Mouse (Mus musculus) forebrain, embryonic 16.5 days (tissue): ENCODE results near the gene Acsl5. TPM values are rescaled to one million over a fixed set of nuclear protein-coding genes. Genes with fewer than 3 reads are reported as not detected.
A peak's percentile ranks its signal among the peaks of the same experiment; 100 is the strongest.

Source experiments
- ATAC-seq: fragments of 200-750 bp; cut with Nextera tagmentation; 2 replicates; pipeline ENCODE4 v1.8.0; 2017; ENCODE audit warnings: mild to moderate bottlenecking, moderate library complexity
- H3K27ac ChIP-seq: fragments of 300-500 bp; sonication (generic); 2 replicates; pipeline ENCODE4 v1.5.1; 2014; ENCODE audit warnings: low read length, control low read depth
- H3K27me3 ChIP-seq: fragments of 300-500 bp; sonication (generic); replicated peaks from 2 replicates; pipeline ENCODE4 v1.6.1; 2014; ENCODE audit warnings: low read length; ENCODE audit not compliant: control insufficient read depth, insufficient read depth
- H3K36me3 ChIP-seq: fragments of 300-500 bp; sonication (generic); 2 replicates; pipeline ENCODE4 v1.6.1; 2014; ENCODE audit not compliant: control insufficient read depth, insufficient read depth
- H3K4me1 ChIP-seq: fragments of 300-500 bp; sonication (generic); replicated peaks from 2 replicates; pipeline ENCODE4 v1.6.1; 2014; ENCODE audit warnings: low read length; ENCODE audit not compliant: control insufficient read depth, insufficient read depth
- H3K4me2 ChIP-seq: fragments of 300-500 bp; sonication (generic); 2 replicates; pipeline ENCODE4 v1.6.1; 2014; ENCODE audit warnings: mild to moderate bottlenecking, low read length, control low read depth
- H3K4me3 ChIP-seq: fragments of 300-500 bp; sonication (generic); replicated peaks from 2 replicates; pipeline ENCODE4 v1.5.1; 2014; ENCODE audit warnings: mild to moderate bottlenecking, low read length, control low read depth
- H3K9ac ChIP-seq: fragments of 300-500 bp; sonication (generic); replicated peaks from 2 replicates; pipeline ENCODE4 v1.6.1; 2014; ENCODE audit warnings: low read depth, low read length, control low read depth
- H3K9me3 ChIP-seq: fragments of 300-500 bp; sonication (generic); 2 replicates; pipeline ENCODE4 v1.6.1; 2016; ENCODE audit warnings: low read length; ENCODE audit not compliant: control insufficient read depth
- WGBS: fragments of 180-500 bp; shearing (Covaris S2); extraction: QIAGEN DNeasy Blood & Tissue Kit; methylation state at CpG from one replicate; pipeline ENCODE4 v1.1.7; 2014; 5-methylcytosine and 5-hydroxymethylcytosine counted together
- polyA plus RNA-seq: library from polyadenylated mRNA; unstranded; fragments of >200 nt; fragmentation: Nextera tagmentation; extraction: Ambion mirVana; gene quantifications from 2 replicates; pipeline ENCODE4 v1.2.1, GENCODE M21; 2015

Gene Acsl5
- polyA plus RNA-seq, 1 experiment from 2014 or later, result 13.4 TPM

- peak overlapping the region; percentile 71 for H3K9ac ChIP-seq
- peaks cover 9% of the 10 kb centered on the region for H3K4me1 ChIP-seq
- H3K4me2 ChIP-seq, result peak overlapping the region; percentile 88
- peak overlapping the region; percentile 62 for H3K4me3 ChIP-seq
- no peaks in the 10 kb centered on the region for H3K36me3 ChIP-seq
- under 1% methylated on average over 28 of the region's 32 CpGs for WGBS
- H3K9me3 ChIP-seq, result no peaks in the 10 kb centered on the region
- peak; percentile 76 for ATAC-seq
- H3K27me3 ChIP-seq, result no peaks in the 10 kb centered on the region
- 0 out of 2 replicates have a peak overlapping the region, but pooled peaks have one; percentile 17 for H3K27ac ChIP-seq
Measured at GRCm38 (mm10) chr19:55253570-55254441, 2.1 kb downstream of the Acsl5 start.

GRCm38 (mm10) chr19:55254513-55255016, 2.8 kb downstream of the Acsl5 start:
- Histone ChIP-seq H3K4me1 (peaks cover 9% of the 10 kb centered on the region), H3K9ac (peak overlapping the region; percentile 71), H3K36me3 (no peaks in the 10 kb centered on the region), H3K27ac (no peak overlapping the region), H3K4me3 (peak overlapping the region; percentile 62), H3K9me3 (no peaks in the 10 kb centered on the region), H3K27me3 (no peaks in the 10 kb centered on the region), H3K4me2 (peak overlapping the region; percentile 88)
- WGBS, result 4% methylated on average over 5 of the region's 5 CpGs
- peak; percentile 80 for ATAC-seq

GRCm38 (mm10) chr19:55256156-55256555, 4.4 kb downstream of the Acsl5 start:
- H3K4me1 ChIP-seq, result peaks cover 9% of the 10 kb centered on the region
- 76% methylated on average over 9 of the region's 9 CpGs for WGBS
- no peak overlapping the region for H3K4me2 ChIP-seq
- no peaks in the 10 kb centered on the region for H3K27me3 ChIP-seq
- no peak overlapping the region for H3K9ac ChIP-seq
- H3K9me3 ChIP-seq, result no peaks in the 10 kb centered on the region
- H3K36me3 ChIP-seq, result no peaks in the 10 kb centered on the region
- no peak for ATAC-seq
- H3K27ac ChIP-seq, result no peak overlapping the region
- H3K4me3 ChIP-seq, result no peak overlapping the region

DNA sequence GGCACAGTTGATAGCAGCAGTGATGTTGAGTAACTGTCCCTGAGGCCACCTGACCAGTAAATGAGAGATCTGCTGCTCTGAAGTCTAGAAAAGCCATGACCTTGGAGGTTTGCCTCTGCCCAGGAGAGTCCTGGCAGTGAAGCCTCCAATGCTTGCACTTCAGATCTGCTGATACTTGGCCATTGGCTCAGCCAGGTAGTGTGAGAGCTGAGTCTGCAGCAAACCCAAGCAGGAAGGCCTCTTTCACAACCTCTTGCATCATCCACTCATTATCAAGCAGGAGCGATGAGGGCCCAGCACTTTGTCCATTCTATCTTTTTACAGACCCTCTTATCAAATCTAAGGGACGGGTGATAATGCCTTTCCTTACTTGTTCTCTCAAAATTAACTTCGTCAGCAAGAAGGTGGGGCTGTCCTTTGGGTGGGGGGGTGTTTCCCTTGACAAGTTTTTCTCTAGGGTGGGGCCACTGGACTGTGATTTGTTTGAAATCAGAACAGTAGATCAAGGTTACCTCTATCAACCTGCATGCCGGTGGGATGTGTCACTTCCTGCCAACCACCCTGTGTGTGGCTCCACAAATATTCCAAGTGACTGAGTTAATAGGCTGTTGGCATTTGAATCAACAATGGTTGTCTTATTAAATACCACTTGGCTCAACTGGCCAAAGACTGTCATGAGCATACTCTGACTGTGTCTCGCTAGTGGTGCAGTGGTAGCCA, 6.1 kb downstream of the Acsl5 start:
- H3K9ac ChIP-seq, result no peak overlapping the region
- no peak overlapping the region for H3K4me2 ChIP-seq
- WGBS, result 83% methylated on average over 5 of the region's 5 CpGs
- H3K27me3 ChIP-seq, result no peaks in the 10 kb centered on the region
- H3K27ac ChIP-seq, result no peak overlapping the region
- H3K9me3 ChIP-seq, result no peaks in the 10 kb centered on the region
- H3K36me3 ChIP-seq, result no peaks in the 10 kb centered on the region
- no peak overlapping the region for H3K4me3 ChIP-seq
- peaks cover 9% of the 10 kb centered on the region for H3K4me1 ChIP-seq
- ATAC-seq, result no peak

DNA sequence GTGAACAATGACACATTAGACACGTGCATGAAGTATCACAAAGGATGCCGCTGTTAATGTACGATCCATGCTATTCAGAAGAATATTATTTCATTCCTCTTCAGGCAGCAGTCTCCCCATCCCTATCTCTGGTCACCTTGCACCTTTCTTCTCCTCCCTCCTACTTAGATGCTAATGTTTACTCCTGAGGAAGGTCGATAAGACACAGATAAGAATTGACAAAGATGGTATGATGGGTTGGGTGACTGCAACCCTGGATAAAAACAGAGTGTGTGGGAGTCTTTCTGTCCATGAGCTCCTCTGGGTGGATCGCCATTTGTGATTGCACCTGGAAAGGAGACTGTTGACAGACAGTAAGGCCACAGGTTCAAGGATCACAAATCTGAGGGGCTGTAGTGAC, 6.8 kb downstream of the Acsl5 start:
- H3K27me3 ChIP-seq, result no peaks in the 10 kb centered on the region
- peaks cover 7% of the 10 kb centered on the region for H3K4me1 ChIP-seq
- ATAC-seq, result no peak
- no peak overlapping the region for H3K27ac ChIP-seq
- no peak overlapping the region for H3K9ac ChIP-seq
- H3K4me3 ChIP-seq, result no peak overlapping the region
- H3K36me3 ChIP-seq, result no peaks in the 10 kb centered on the region
- no peak overlapping the region for H3K4me2 ChIP-seq
- H3K9me3 ChIP-seq, result no peaks in the 10 kb centered on the region
- WGBS, result 90% methylated on average over 5 of the region's 5 CpGs

DNA sequence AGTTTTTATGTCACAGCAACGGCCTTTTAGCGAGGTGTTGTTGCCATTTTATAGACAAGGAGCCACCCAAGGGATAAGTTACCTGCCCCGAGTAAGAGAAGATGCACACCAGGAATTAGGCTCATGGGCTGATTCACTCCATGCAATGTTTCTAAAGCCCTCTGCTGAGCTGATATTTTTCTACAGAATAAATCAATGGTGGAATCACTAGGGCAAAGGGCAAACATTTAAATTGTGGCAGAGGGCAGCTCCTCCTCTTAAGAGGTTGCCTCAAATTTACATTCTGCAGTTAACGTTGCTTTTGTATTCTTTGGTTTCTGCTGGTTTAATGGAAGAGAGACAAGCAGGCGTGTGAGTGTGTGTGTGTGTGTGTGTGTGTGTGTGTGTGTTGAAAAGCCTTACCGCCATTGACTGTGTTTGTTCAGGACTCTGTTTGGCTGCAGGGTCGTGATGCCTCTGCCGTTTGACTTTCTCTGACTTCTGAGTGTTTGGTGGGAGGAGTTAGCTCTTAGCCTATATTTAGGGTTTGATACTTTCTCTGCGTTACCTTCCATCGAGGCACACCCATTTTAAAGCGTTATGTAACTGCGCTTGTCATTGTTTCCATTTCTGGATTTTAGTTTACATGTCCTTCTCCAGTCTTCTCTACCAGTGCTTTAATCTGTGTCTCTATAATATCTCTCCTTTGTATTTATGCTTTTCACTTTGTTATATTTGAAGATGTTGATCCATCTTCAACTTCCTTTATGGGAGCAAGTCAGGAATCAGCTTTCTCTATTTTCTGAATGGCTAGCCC, 8.8 kb downstream of the Acsl5 start:
- H3K9me3 ChIP-seq, result no peaks in the 10 kb centered on the region
- ATAC-seq, result no peak
- H3K9ac ChIP-seq, result no peak overlapping the region
- no peaks in the 10 kb centered on the region for H3K36me3 ChIP-seq
- H3K4me1 ChIP-seq, result no peaks in the 10 kb centered on the region
- no peak overlapping the region for H3K4me3 ChIP-seq
- WGBS, result 83% methylated on average over 12 of the region's 12 CpGs
- H3K27me3 ChIP-seq, result no peaks in the 10 kb centered on the region
- H3K27ac ChIP-seq, result no peak overlapping the region
- no peak overlapping the region for H3K4me2 ChIP-seq

DNA sequence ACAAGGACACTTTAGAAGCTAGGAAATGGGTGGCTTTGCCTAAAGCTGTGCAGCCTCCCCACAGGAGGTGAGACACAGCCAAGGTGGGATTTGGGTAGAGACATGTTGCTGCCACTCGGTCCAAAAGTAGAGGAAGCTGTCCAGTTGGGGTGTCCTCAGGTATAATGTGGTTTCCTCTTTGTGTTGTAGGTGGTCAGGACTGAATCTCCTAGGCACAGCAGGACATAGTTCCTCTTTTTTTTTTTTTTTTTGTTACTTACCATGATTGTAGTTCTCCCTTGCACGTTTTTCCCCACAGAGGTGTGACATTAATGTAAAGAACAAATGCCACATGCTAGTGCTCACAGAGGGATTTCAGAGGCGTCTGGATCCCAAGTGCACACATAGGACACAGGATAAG, 13.5 kb downstream of the Acsl5 start:
- no peak for ATAC-seq
- H3K27me3 ChIP-seq, result no peaks in the 10 kb centered on the region
- 85% methylated on average over 3 of the region's 3 CpGs for WGBS

GRCm38 (mm10) chr19:55266786-55267185, 15.0 kb downstream of the Acsl5 start:
- peaks cover 3% of the 10 kb centered on the region; the same call in 1 of the 2 replicates for H3K4me1 ChIP-seq
- H3K4me2 ChIP-seq, result no peak overlapping the region
- H3K27me3 ChIP-seq, result no peaks in the 10 kb centered on the region
- H3K9ac ChIP-seq, result no peak overlapping the region
- no peak overlapping the region for H3K27ac ChIP-seq
- 92% methylated on average over 3 of the region's 3 CpGs for WGBS
- H3K36me3 ChIP-seq, result no peaks in the 10 kb centered on the region
- no peak overlapping the region for H3K4me3 ChIP-seq
- H3K9me3 ChIP-seq, result no peaks in the 10 kb centered on the region
- ATAC-seq, result no peak

More for the DNA sequence above, 13.5 kb downstream of the Acsl5 start:
- H3K9ac ChIP-seq, result no peak overlapping the region
- no peak overlapping the region for H3K27ac ChIP-seq
- no peaks in the 10 kb centered on the region for H3K36me3 ChIP-seq
- no peak overlapping the region for H3K4me2 ChIP-seq
- no peaks in the 10 kb centered on the region for H3K9me3 ChIP-seq
- no peaks in the 10 kb centered on the region for H3K4me1 ChIP-seq
- H3K4me3 ChIP-seq, result no peak overlapping the region

DNA sequence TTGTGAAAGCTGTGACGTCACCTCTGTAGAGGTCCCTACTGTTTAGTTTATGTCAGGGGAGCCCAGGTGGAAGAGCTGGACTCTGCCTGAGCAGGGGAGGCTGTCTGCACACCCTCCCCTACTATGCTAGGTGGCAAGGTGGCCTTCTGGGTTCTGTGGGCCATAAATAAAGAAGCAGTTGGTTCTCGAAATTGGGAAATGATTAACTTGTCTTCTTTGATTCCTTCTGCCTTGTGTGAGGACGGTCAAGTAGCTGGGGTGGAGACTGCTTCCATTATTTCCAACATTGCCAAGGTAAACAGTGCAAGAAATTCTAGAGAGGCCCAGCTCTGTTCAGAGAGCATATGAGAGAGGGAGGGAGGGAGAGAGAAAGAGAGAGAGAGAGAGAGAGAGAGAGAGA, 16.4 kb downstream of the Acsl5 start:
- Histone ChIP-seq H3K4me2 (no peak overlapping the region), H3K27me3 (no peaks in the 10 kb centered on the region), H3K4me3 (no peak overlapping the region), H3K36me3 (no peaks in the 10 kb centered on the region), H3K9me3 (no peaks in the 10 kb centered on the region), H3K9ac (no peak overlapping the region), H3K4me1 (peaks cover 3% of the 10 kb centered on the region; the same call in 1 of the 2 replicates), H3K27ac (no peak overlapping the region)
- 81% methylated on average over 3 of the region's 3 CpGs for WGBS
- ATAC-seq, result no peak
